Mouse (Mus musculus) olfactory bulb, adult 2 months (tissue): ENCODE results near the gene Slc10a6.

Experiments
- CTCF ChIP-seq: fragments of 200-500 bp; IDR thresholded peaks from 2 replicates; pipeline ENCODE4 v1.5.1; 2012; ENCODE audit warnings: low read depth, mild to moderate bottlenecking, low read length, moderate library complexity; ENCODE audit not compliant: insufficient read depth
- POLR2A ChIP-seq: fragments of 200-500 bp; IDR thresholded peaks from 2 replicates; pipeline ENCODE4 v1.6.1; 2012; ENCODE audit warnings: mild to moderate bottlenecking, low read depth, low read length, moderate library complexity; ENCODE audit not compliant: insufficient read depth

GRCm38 (mm10) chr5:103673611-103674010 is 44.4 kb upstream of the Slc10a6 start:
- TF ChIP-seq POLR2A (no peak), CTCF (no peak)
